ENCODE assay signal across 15 mouse cellular contexts in the genomic region with DNA sequence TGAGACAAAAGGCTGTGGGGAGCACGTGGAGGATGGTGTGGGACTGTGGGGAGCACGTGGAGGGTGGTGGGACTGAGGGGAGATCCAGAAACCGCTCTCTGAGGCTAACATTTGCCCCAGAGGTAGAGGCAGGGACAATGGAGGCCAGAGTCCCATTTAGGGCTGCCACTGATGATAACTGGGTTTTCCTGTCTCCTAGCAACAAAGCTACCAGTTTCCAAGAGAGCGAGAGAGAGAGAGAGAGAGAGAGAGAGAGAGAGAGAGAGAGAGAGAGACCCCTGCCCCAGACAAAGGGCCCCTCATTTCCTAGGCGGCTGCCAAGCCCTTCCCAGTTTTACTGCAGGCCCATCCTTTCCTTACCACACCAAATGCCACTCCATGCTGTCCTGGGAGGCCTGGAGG. TPM values are rescaled to one million over a fixed set of nuclear protein-coding genes. Genes with fewer than 3 reads are reported as not detected.
DNase-seq lines count a peak whose midpoint lies in the region; ATAC-seq and TF ChIP-seq lines count a peak whose summit lies in the region.
"Had no signal": no experiment of that assay in that cellular context is flagged by ENCODE, and none has a peak within 500 bp of the region (broad histone marks: within the 10 kb centered on the region; RNA-seq: fewer than 3 reads in every experiment).

No protein-coding gene starts in this region.

- DNase-seq in stomach, postnatal 0 days (ENCODE audit: low spot score) = no peak
- no peak for DNase-seq in hindbrain, postnatal 0 days (ENCODE audit: low spot score)
- no peak for DNase-seq in spleen, postnatal 10 days (ENCODE audit: low spot score in 2 of 2)
- no peak for DNase-seq in testis, postnatal 10 days (ENCODE audit: low spot score)
- DNase-seq: cerebellum, adult 8-10 months; heart, adult 11 months; heart, postnatal 10 days; layer of hippocampus, postnatal 36 days; liver had no signal

- H3K9ac ChIP-seq in stomach, embryonic 16.5 days (ENCODE audit: low read length) = no peak overlapping the region
- H3K9ac ChIP-seq in stomach, postnatal 0 days (ENCODE audit: low read length) = no peak overlapping the region
- H3K9ac ChIP-seq in hindbrain, postnatal 0 days (replicated peaks; ENCODE audit: low read length) = peak overlapping the region; percentile 35; the same call in 1 of the 2 replicates
- H3K9ac ChIP-seq in midbrain, embryonic 15.5 days = peak overlapping the region; percentile 23; the same call in 1 of the 2 replicates
- H3K9ac ChIP-seq in kidney, embryonic 15.5 days = no peak overlapping the region
- H3K9ac ChIP-seq: embryonic facial prominence, embryonic 13.5 days had no signal

- no peak overlapping the region for H3K4me3 ChIP-seq in stomach, embryonic 16.5 days (replicated peaks; ENCODE audit: low read length)
- no peak overlapping the region for H3K4me3 ChIP-seq in stomach, postnatal 0 days (ENCODE audit: low read depth, low read length)
- H3K4me3 ChIP-seq in hindbrain, postnatal 0 days (ENCODE audit: low read length) = no peak overlapping the region
- no peak overlapping the region for H3K4me3 ChIP-seq in midbrain, embryonic 15.5 days
- H3K4me3 ChIP-seq in kidney, embryonic 15.5 days (replicated peaks) = no peak overlapping the region
- H3K4me3 ChIP-seq: embryonic facial prominence, embryonic 13.5 days had no signal

- no peak for ATAC-seq in stomach, embryonic 16.5 days (ENCODE audit: insufficient read depth, low FRiP score)
- no peak for ATAC-seq in stomach, postnatal 0 days (ENCODE audit: low FRiP score, low TSS enrichment)
- ATAC-seq in hindbrain, postnatal 0 days = no peak
- ATAC-seq in midbrain, embryonic 15.5 days (replicated peaks) = peak; percentile 25
- no peak for ATAC-seq in inflammation-experienced regulatory T-cells, adult 6 months
- no peak for ATAC-seq in kidney, embryonic 15.5 days (replicated peaks; ENCODE audit: low FRiP score)

- no peak for TF ChIP-seq CTCF in stomach, postnatal 0 days (IDR thresholded peaks at IDR 0.05; ENCODE audit: low read depth)
- TF ChIP-seq CTCF in hindbrain, postnatal 0 days (IDR thresholded peaks at IDR 0.05; ENCODE audit: low read depth) = no peak

- 0 out of 2 replicates have a peak, but pooled peaks cover 6% of the 10 kb centered on the region for H3K4me1 ChIP-seq in stomach, embryonic 16.5 days (ENCODE audit: control insufficient read depth, insufficient read depth, low read length)
- H3K4me1 ChIP-seq in stomach, postnatal 0 days (replicated peaks; ENCODE audit: control insufficient read depth, insufficient read depth) = no peaks in the 10 kb centered on the region
- peaks cover 58% of the 10 kb centered on the region for H3K4me1 ChIP-seq in hindbrain, postnatal 0 days (ENCODE audit: insufficient read depth, low read length)
- peaks cover 88% of the 10 kb centered on the region for H3K4me1 ChIP-seq in midbrain, embryonic 15.5 days
- H3K4me1 ChIP-seq in kidney, embryonic 15.5 days = peaks cover 25% of the 10 kb centered on the region

- no peaks in the 10 kb centered on the region for H3K27me3 ChIP-seq in stomach, embryonic 16.5 days (ENCODE audit: control insufficient read depth, insufficient read depth, low read length)
- no peaks in the 10 kb centered on the region for H3K27me3 ChIP-seq in stomach, postnatal 0 days (ENCODE audit: control insufficient read depth, insufficient read depth, low read length)
- H3K27me3 ChIP-seq in hindbrain, postnatal 0 days (ENCODE audit: insufficient read depth, low read length) = no peaks in the 10 kb centered on the region
- H3K27me3 ChIP-seq in midbrain, embryonic 15.5 days (replicated peaks) = no peaks in the 10 kb centered on the region
- H3K27me3 ChIP-seq in kidney, embryonic 15.5 days = 0 out of 2 replicates have a peak, but pooled peaks cover 6% of the 10 kb centered on the region
- H3K27me3 ChIP-seq: embryonic facial prominence, embryonic 13.5 days had no signal

- H3K36me3 ChIP-seq in stomach, embryonic 16.5 days (ENCODE audit: control insufficient read depth, insufficient read depth, low read length) = no peaks in the 10 kb centered on the region
- H3K36me3 ChIP-seq in stomach, postnatal 0 days (ENCODE audit: control insufficient read depth, insufficient read depth, low read length) = no peaks in the 10 kb centered on the region
- 0 out of 2 replicates have a peak, but pooled peaks cover 3% of the 10 kb centered on the region for H3K36me3 ChIP-seq in hindbrain, postnatal 0 days (ENCODE audit: insufficient read depth, low read length)
- H3K36me3 ChIP-seq in midbrain, embryonic 15.5 days (replicated peaks) = no peaks in the 10 kb centered on the region
- no peaks in the 10 kb centered on the region for H3K36me3 ChIP-seq in kidney, embryonic 15.5 days

- no peaks in the 10 kb centered on the region for H3K9me3 ChIP-seq in stomach, embryonic 16.5 days (replicated peaks; ENCODE audit: control insufficient read depth, low read length)
- H3K9me3 ChIP-seq in stomach, postnatal 0 days (ENCODE audit: control insufficient read depth, low read length) = no peaks in the 10 kb centered on the region
- H3K9me3 ChIP-seq in hindbrain, postnatal 0 days (ENCODE audit: low read length) = no peaks in the 10 kb centered on the region
- no peaks in the 10 kb centered on the region for H3K9me3 ChIP-seq in midbrain, embryonic 15.5 days
- H3K9me3 ChIP-seq in kidney, embryonic 15.5 days (replicated peaks) = no peaks in the 10 kb centered on the region
- H3K9me3 ChIP-seq: embryonic facial prominence, embryonic 13.5 days had no signal

- TF ChIP-seq EP300 in stomach, postnatal 0 days (optimal IDR thresholded peaks at IDR 0.05) = no peak

- 53% methylated on average over 5 of the region's 5 CpGs for WGBS in stomach, embryonic 16.5 days
- WGBS in stomach, postnatal 0 days = 46% methylated on average over 5 of the region's 5 CpGs
- WGBS in hindbrain, postnatal 0 days = 7% methylated on average over 5 of the region's 5 CpGs
- WGBS in midbrain, embryonic 15.5 days = 14% methylated on average over 5 of the region's 5 CpGs
- 52% methylated on average over 5 of the region's 5 CpGs for WGBS in kidney, embryonic 15.5 days

- H3K4me2 ChIP-seq in stomach, embryonic 16.5 days (ENCODE audit: low read depth, low read length) = peak overlapping the region; percentile 32; the same call in 1 of the 2 replicates
- no peak overlapping the region for H3K4me2 ChIP-seq in stomach, postnatal 0 days (replicated peaks; ENCODE audit: low read depth)
- H3K4me2 ChIP-seq in hindbrain, postnatal 0 days (ENCODE audit: low read depth, low read length) = no peak overlapping the region
- peak overlapping the region; percentile 3; the same call in 1 of the 2 replicates for H3K4me2 ChIP-seq in midbrain, embryonic 15.5 days
- H3K4me2 ChIP-seq in kidney, embryonic 15.5 days = no peak overlapping the region
- H3K4me2 ChIP-seq: embryonic facial prominence, embryonic 13.5 days had no signal

- no peak overlapping the region for H3K27ac ChIP-seq in stomach, embryonic 16.5 days (ENCODE audit: low read length)
- H3K27ac ChIP-seq in stomach, postnatal 0 days (replicated peaks) = no peak overlapping the region
- peak overlapping the region; percentile 60 for H3K27ac ChIP-seq in hindbrain, postnatal 0 days
- peak overlapping the region; percentile 86 for H3K27ac ChIP-seq in midbrain, embryonic 15.5 days
- H3K27ac ChIP-seq in kidney, embryonic 15.5 days = no peak overlapping the region
- H3K27ac ChIP-seq: embryonic facial prominence, embryonic 13.5 days; kidney, postnatal 0 days had no signal

RNA-seq across cellular contexts. Expression of a gene that starts 33.4 kb away (rescaled TPM):
- 0.72 and 0.96 TPM in 2 replicates for polyA plus RNA-seq in stomach, embryonic 16.5 days (2015; fragmentation: Nextera tagmentation; extraction: Ambion mirVana)
- 0.85 and 1.3 TPM in 2 replicates for polyA plus RNA-seq in stomach, postnatal 0 days (2015; fragmentation: Nextera tagmentation; extraction: Ambion mirVana)
- 62.2 and 65.9 TPM in 2 replicates for total RNA-seq in hindbrain, postnatal 0 days (2014; rRNA removed)
- polyA plus RNA-seq in hindbrain, postnatal 0 days (2015; fragmentation: Nextera tagmentation; extraction: Ambion mirVana) = 33.9 and 34.5 TPM in 2 replicates
- 70.6 and 71.3 TPM in 2 replicates for polyA plus RNA-seq in midbrain, embryonic 15.5 days (2015; fragmentation: Nextera tagmentation; extraction: Ambion mirVana)
- 1 to 10 TPM; 1.2 to 1.5 (median 1.2) TPM for polyA plus RNA-seq in inflammation-experienced regulatory T-cells, adult 6 months (2017; shearing (Covaris generic))
- polyA plus RNA-seq in kidney, embryonic 15.5 days (2015; fragmentation: Nextera tagmentation; extraction: Ambion mirVana) = 2.2 and 2.6 TPM in 2 replicates

RNA-seq across cellular contexts. Expression of a gene that starts 44.0 kb away (rescaled TPM):
- polyA plus RNA-seq in stomach, embryonic 16.5 days (2015; fragmentation: Nextera tagmentation; extraction: Ambion mirVana) = 133 and 154 TPM in 2 replicates
- polyA plus RNA-seq in stomach, postnatal 0 days (2015; fragmentation: Nextera tagmentation; extraction: Ambion mirVana) = 126 and 145 TPM in 2 replicates
- total RNA-seq in hindbrain, postnatal 0 days (2014; rRNA removed) = 31.7 and 35.4 TPM in 2 replicates
- polyA plus RNA-seq in hindbrain, postnatal 0 days (2015; fragmentation: Nextera tagmentation; extraction: Ambion mirVana) = 124 and 129 TPM in 2 replicates
- polyA plus RNA-seq in midbrain, embryonic 15.5 days (2015; fragmentation: Nextera tagmentation; extraction: Ambion mirVana) = 95.6 and 103 TPM in 2 replicates
- 100 to 1,000 TPM; 115 to 162 (median 117) TPM for polyA plus RNA-seq in inflammation-experienced regulatory T-cells, adult 6 months (2017; shearing (Covaris generic))
- polyA plus RNA-seq in kidney, embryonic 15.5 days (2015; fragmentation: Nextera tagmentation; extraction: Ambion mirVana) = 199 and 241 TPM in 2 replicates

RNA-seq across cellular contexts. Expression of a gene that starts 54.1 kb away (rescaled TPM):
- 94.2 and 119 TPM in 2 replicates for polyA plus RNA-seq in stomach, embryonic 16.5 days (2015; fragmentation: Nextera tagmentation; extraction: Ambion mirVana)
- polyA plus RNA-seq in stomach, postnatal 0 days (2015; fragmentation: Nextera tagmentation; extraction: Ambion mirVana) = 99.3 and 101 TPM in 2 replicates
- total RNA-seq in hindbrain, postnatal 0 days (2014; rRNA removed) = 33.2 and 58.3 TPM in 2 replicates
- polyA plus RNA-seq in hindbrain, postnatal 0 days (2015; fragmentation: Nextera tagmentation; extraction: Ambion mirVana) = 110 and 111 TPM in 2 replicates
- polyA plus RNA-seq in midbrain, embryonic 15.5 days (2015; fragmentation: Nextera tagmentation; extraction: Ambion mirVana) = 92.4 and 96.4 TPM in 2 replicates
- polyA plus RNA-seq in inflammation-experienced regulatory T-cells, adult 6 months (2017; shearing (Covaris generic)) = 10 to 100 TPM; 37.6 to 66.3 (median 55.8) TPM
- 122 and 135 TPM in 2 replicates for polyA plus RNA-seq in kidney, embryonic 15.5 days (2015; fragmentation: Nextera tagmentation; extraction: Ambion mirVana)

Comparison
In these comparisons a context has a peak if more than half of its experiments do, and no peak if none do; other contexts are left out.
1. H3K4me2 ChIP-seq: peak in stomach, embryonic 16.5 days (single experiment) and midbrain, embryonic 15.5 days (single experiment); none in stomach, postnatal 0 days (single experiment), hindbrain, postnatal 0 days (single experiment) and kidney, embryonic 15.5 days (single experiment).
2. H3K27ac ChIP-seq: peak in hindbrain, postnatal 0 days (single experiment) and midbrain, embryonic 15.5 days (single experiment); none in stomach, embryonic 16.5 days (single experiment), stomach, postnatal 0 days (single experiment) and kidney, embryonic 15.5 days (single experiment).
3. H3K9ac ChIP-seq: peak in hindbrain, postnatal 0 days (single experiment) and midbrain, embryonic 15.5 days (single experiment); none in stomach, embryonic 16.5 days (single experiment), stomach, postnatal 0 days (single experiment) and kidney, embryonic 15.5 days (single experiment).